Mouse (Mus musculus) thymus, postnatal 25 days (tissue): ENCODE results near the gene Zfp989.
"Not testable (repeated sequence)": the region's sequence is repeated elsewhere in the genome, so short reads cannot be mapped to it uniquely, and the experiment has no call there.

Source experiments
- DNase-seq: peaks from one replicate; pipeline ENCODE4 v3.0.0; 2022

The Zfp989 gene

DNA sequence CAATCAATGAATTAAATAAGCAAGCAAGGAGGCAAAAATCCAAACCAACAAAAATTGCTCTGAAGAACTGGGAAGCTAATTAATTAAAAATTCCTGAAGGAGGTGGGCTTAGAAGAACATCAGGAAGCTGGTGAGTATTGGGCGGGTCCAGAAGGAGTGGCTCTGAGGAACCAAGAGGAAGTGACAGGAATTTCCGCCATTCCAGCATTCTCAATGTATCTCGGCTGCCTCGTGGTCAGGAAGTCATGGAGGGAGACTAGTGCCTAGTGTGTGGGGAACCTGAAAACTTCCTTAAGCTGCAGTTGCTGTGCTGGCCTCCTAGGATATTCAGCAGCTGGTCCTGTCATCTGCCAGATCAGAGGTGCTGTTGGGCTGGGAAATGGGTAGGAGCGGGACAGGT is at the start of gene Zfp989:
Gene Zfp989, plus strand, starts transcription at position 220 of the 400 bp plus-strand sequence.
- not testable (repeated sequence) for DNase-seq

- no peak for DNase-seq
Measured at GRCm38 (mm10) chr4:146932311-146933082, 39.3 kb upstream of the Zfp989 start.

DNA sequence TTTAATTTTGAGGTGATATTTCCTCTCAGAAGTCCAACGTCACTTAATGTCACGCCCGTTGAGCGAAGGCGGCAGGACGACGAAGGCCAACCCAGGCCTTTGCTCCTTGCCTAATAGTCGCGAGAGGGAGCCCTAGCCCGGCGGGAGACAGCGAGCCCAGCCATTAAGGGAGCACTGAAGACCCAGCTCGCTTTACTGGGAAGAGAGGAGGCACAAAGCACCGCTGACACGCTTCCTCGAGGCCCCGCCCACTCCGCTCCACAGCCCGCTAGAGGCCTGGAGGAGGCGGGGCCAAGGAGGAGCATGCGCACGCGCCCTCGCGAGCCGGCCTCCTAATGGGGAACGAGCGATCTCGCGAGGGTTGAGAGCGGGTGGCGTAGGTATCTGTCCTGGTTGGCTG is 30.1 kb upstream of the Zfp989 start:
- not testable (repeated sequence) for DNase-seq

DNA sequence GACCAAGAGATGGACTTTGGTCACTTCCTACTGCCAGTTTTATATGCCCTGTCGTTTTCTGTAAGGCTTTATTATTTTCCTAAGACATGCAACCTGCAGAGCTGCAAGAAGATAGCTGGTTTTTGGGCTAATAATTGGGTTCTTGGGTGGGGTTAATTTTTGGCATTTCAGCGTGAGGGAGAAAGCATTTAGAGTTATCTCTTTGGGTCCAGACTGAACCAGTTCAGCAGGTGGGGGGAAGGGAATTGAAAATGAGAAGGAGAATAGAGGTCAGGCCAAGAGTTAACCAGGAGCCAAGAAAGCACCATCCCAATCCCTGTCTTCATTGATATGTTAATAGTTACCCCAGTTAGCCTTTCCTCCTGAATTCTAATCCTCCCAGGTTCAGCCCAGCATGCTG is 4.8 kb downstream of the Zfp989 start:
- not testable (repeated sequence) for DNase-seq

DNA sequence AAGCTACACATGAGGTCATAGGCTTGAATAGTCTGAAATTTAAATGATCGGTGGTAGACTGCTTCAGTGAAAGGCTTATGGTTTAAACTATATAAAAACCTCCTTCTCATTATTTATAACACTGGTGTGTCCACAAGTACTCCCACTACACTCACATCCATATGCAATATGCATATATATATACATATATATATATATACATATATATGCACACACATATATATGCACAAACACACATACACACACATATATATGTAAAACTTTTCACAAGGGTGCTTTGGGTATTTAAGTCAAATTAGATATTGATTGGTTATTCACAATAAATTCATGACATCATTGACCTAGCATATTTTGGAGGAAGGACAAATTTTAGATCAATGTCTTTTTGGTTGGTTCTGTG is 46.6 kb downstream of the Zfp989 start:
- DNase-seq, result not testable (repeated sequence)

GRCm38 (mm10) chr4:147021550-147021949 is 49.8 kb downstream of the Zfp989 start, which contains the start of gene Rex2:
Gene Rex2 (plus strand): TSS chr4:147021850.
- DNase-seq, result not testable (repeated sequence)

DNA sequence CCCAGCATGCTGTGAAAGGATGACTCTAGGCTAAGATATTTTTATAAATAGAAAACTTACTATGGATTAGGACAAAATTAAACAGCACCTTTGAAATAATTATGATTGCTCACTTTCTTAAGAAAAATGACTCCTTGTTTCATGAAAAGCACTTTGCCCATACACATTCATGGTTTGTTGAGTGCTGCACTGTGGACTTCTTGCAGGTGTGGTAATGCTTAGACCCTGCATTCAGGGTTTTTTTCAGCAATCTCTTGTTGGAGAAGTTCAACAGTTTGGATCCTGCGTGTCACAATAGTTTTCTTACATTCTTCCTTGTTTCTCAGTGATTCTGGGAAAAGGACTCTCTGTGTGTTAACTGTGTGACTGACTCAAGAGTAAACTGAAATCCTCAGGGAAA is 54.6 kb downstream of the Zfp989 start:
- DNase-seq, result not testable (repeated sequence)

GRCm38 (mm10) chr4:147031308-147032036 is 59.7 kb downstream of the Zfp989 start:
- not testable (repeated sequence) for DNase-seq
